Mouse (Mus musculus) liver, adult 2 months (tissue): ENCODE data around the gene Gdf11. TPM values are rescaled to one million over a fixed set of nuclear protein-coding genes. Genes with fewer than 3 reads are reported as not detected.

Experiments
- DNase-seq: peaks from one replicate; pipeline ENCODE4 v3.0.0-alpha.2; 2011; ENCODE audit warnings: low read depth, low spot score; ENCODE audit errors: extremely low read depth
- H3K27ac ChIP-seq: fragments of 200-500 bp; replicated peaks from 2 replicates; pipeline ENCODE4 v1.5.1; 2012; ENCODE audit warnings: low read depth, mild to moderate bottlenecking, control low read depth, inconsistent platforms, low read length; ENCODE audit not compliant: insufficient read depth
- H3K27me3 ChIP-seq: fragments of 200-500 bp; 2 replicates; pipeline ENCODE4 v1.6.1; 2012; ENCODE audit warnings: mild to moderate bottlenecking, moderate library complexity, low read length, inconsistent platforms; ENCODE audit not compliant: control insufficient read depth, insufficient read depth
- H3K36me3 ChIP-seq: fragments of 200-500 bp; 2 replicates; pipeline ENCODE4 v1.6.1; 2012; ENCODE audit warnings: low read length, inconsistent platforms; ENCODE audit not compliant: control insufficient read depth, insufficient read depth
- H3K4me1 ChIP-seq: fragments of 200-500 bp; 2 replicates; pipeline ENCODE4 v1.6.1; 2011; ENCODE audit warnings: low read length; ENCODE audit not compliant: control insufficient read depth, insufficient read depth
- H3K4me3 ChIP-seq: fragments of 200-500 bp; 2 replicates; pipeline ENCODE4 v1.5.1; 2011; ENCODE audit warnings: low read depth, mild to moderate bottlenecking, control low read depth, low read length, moderate library complexity; ENCODE audit not compliant: insufficient read depth
- H3K79me2 ChIP-seq: fragments of 200-500 bp; 2 replicates; pipeline ENCODE4 v1.6.1; 2012; ENCODE audit warnings: inconsistent platforms, mild to moderate bottlenecking, low read length, moderate library complexity; ENCODE audit not compliant: control insufficient read depth, insufficient read depth
- H3K9ac ChIP-seq: fragments of 200-500 bp; 2 replicates; pipeline ENCODE4 v1.6.1; 2012; ENCODE audit warnings: low read depth, mild to moderate bottlenecking, control low read depth, inconsistent platforms, low read length
- CTCF ChIP-seq: fragments of 200-500 bp; IDR thresholded peaks from 2 replicates; pipeline ENCODE4 v1.5.1; 2011; ENCODE audit warnings: low read depth, low read length, control low read depth
- POLR2A ChIP-seq: fragments of 200-500 bp; IDR thresholded peaks from 2 replicates; pipeline ENCODE4 v1.6.1; 2011; ENCODE audit warnings: low read length, control low read depth; ENCODE audit not compliant: insufficient read depth; ENCODE audit errors: extremely low read depth
- WGBS: fragments of 180-500 bp; shearing (Covaris S2); methylation state at CpG from one replicate; pipeline ENCODE4 v1.1.7; 2018; 5-methylcytosine and 5-hydroxymethylcytosine counted together
- polyA plus RNA-seq: library from polyadenylated mRNA; depleted of rRNA; stranded (reverse); fragments of >200 nt; gene quantifications from 2 replicates; pipeline ENCODE4 v1.2.3, GENCODE M21; 2012
- total RNA-seq: library from RNA; depleted of rRNA; stranded (reverse); fragments of >200 nt; gene quantifications from 2 replicates; pipeline ENCODE4 v1.2.3, GENCODE M21; 2014

Gene Gdf11
- total and polyA plus RNA-seq, 2 experiments = 0.05 to 0.09 TPM

GRCm38 (mm10) chr10:128904812-128905211 is 13.3 kb upstream of the Gdf11 start:
- no peaks in the 10 kb centered on the region; the same call in 1 of the 2 replicates for H3K4me1 ChIP-seq
- no peak for TF ChIP-seq POLR2A
- no peak for TF ChIP-seq CTCF
- 93% methylated on average over 5 of the region's 5 CpGs for WGBS

GRCm38 (mm10) chr10:128902409-128902988 is 11.0 kb upstream of the Gdf11 start:
- DNase-seq = no peak
- TF ChIP-seq POLR2A = no peak
- no peak for TF ChIP-seq CTCF
- Histone ChIP-seq H3K27ac (no peak overlapping the region), H3K27me3 (no peaks in the 10 kb centered on the region), H3K9ac (no peak overlapping the region), H3K36me3 (no peaks in the 10 kb centered on the region), H3K79me2 (no peaks in the 10 kb centered on the region), H3K4me1 (no peaks in the 10 kb centered on the region), H3K4me3 (no peak overlapping the region)
- WGBS = 83% methylated on average over 3 of the region's 3 CpGs

More at GRCm38 (mm10) chr10:128904812-128905211, 13.3 kb upstream of the Gdf11 start:
- Histone ChIP-seq H3K79me2 (no peaks in the 10 kb centered on the region), H3K27ac (no peak overlapping the region), H3K9ac (no peak overlapping the region), H3K4me3 (no peak overlapping the region), H3K27me3 (no peaks in the 10 kb centered on the region), H3K36me3 (no peaks in the 10 kb centered on the region)
- DNase-seq = no peak

GRCm38 (mm10) chr10:128901409-128901808 is 9.9 kb upstream of the Gdf11 start:
- H3K9ac ChIP-seq = no peak overlapping the region
- DNase-seq = no peak
- 88% methylated on average over 1 of the region's 1 CpGs for WGBS
- H3K4me1 ChIP-seq = no peaks in the 10 kb centered on the region
- H3K27me3 ChIP-seq = no peaks in the 10 kb centered on the region
- no peaks in the 10 kb centered on the region for H3K36me3 ChIP-seq
- TF ChIP-seq CTCF = no peak
- TF ChIP-seq POLR2A = no peak
- no peak overlapping the region for H3K27ac ChIP-seq
- no peaks in the 10 kb centered on the region for H3K79me2 ChIP-seq
- no peak overlapping the region for H3K4me3 ChIP-seq

GRCm38 (mm10) chr10:128900698-128901097 is 9.2 kb upstream of the Gdf11 start, which contains the start of gene Cd63:
TSS of gene Cd63 (plus strand) at chr10:128900989.
- WGBS = 86% methylated on average over 3 of the region's 3 CpGs
- TF ChIP-seq POLR2A = no peak
- no peak for TF ChIP-seq CTCF
- Histone ChIP-seq H3K79me2 (no peaks in the 10 kb centered on the region), H3K27me3 (0 out of 2 replicates have a peak, but pooled peaks cover 4% of the 10 kb centered on the region), H3K4me1 (no peaks in the 10 kb centered on the region), H3K4me3 (no peak within 1 kb of the TSS), H3K36me3 (no peaks in the 10 kb centered on the region), H3K27ac (no peak within 1 kb of the TSS), H3K9ac (no peak within 1 kb of the TSS)
- DNase-seq = no peak

DNA sequence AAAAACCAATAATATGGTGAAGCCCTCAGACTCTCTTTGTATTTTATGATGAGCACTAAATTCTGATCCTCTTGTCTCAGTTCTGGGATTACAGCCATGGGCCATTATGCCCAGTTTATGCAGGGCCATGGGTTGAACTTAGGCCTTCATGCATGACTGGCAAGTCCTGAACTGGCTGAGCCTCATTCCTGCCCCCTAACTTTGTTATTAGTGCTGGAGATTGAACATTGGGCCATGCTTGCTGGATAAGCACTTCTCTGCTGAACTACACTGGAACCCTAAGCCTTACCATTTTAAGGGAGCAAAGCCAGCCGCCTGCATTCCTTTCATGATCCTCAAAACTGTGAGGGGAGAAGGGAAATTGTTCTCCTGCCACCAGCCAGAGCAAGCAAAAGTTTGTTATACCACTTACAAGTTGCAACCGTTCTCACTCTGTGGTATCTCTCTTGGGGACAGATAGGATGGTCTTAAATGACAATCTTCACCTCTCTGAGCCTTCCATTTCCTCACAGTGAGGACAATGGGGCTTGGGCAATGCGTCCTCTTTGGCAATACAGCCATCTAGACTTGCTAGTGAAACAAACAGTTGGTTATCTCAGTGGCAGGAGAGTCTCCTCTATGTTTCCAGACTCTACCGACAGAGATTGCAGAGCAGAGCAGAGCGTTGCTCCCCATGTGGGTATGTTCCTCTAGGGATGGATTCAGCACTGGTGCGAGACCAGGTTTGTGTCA is 8.4 kb upstream of the Gdf11 start:
- no peak for DNase-seq
- 76% methylated on average over 6 of the region's 6 CpGs for WGBS
- TF ChIP-seq CTCF (no peak), POLR2A (no peak)
- Histone ChIP-seq H3K4me3 (no peak overlapping the region), H3K4me1 (peaks cover 3% of the 10 kb centered on the region; the same call in 1 of the 2 replicates), H3K27me3 (0 out of 2 replicates have a peak, but pooled peaks cover 4% of the 10 kb centered on the region), H3K27ac (no peak overlapping the region), H3K79me2 (no peaks in the 10 kb centered on the region), H3K9ac (no peak overlapping the region), H3K36me3 (no peaks in the 10 kb centered on the region)

DNA sequence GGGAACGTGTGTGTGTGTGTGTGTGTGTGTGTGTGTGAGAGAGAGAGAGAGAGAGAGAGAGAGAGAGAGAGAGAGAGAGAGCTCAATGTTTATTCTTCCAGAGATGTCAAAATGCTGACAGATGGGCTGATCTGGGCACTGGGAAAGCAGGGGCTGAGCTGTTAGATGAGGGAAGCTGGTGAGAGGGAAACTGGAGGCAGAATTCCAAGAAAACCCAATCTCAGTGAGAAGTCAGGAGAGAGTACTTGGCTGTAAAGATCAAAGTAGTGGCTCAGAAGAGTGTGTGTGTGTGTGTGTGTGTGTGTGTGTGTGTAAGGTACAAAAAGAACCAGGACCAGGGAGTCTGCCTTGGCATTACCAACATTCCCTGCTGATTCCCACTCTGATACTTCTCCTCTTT is 6.0 kb upstream of the Gdf11 start:
- TF ChIP-seq CTCF (no peak), POLR2A (no peak)
- H3K79me2 ChIP-seq = no peaks in the 10 kb centered on the region
- whole genome bisulfite sequencing = 13% methylated on average over 1 of the region's 1 CpGs

More for the DNA sequence above, 6.0 kb upstream of the Gdf11 start:
- Histone ChIP-seq H3K4me3 (no peak overlapping the region), H3K27ac (no peak overlapping the region), H3K9ac (no peak overlapping the region), H3K4me1 (peaks cover 3% of the 10 kb centered on the region; the same call in 1 of the 2 replicates), H3K27me3 (peaks cover 4% of the 10 kb centered on the region; the same call in 1 of the 2 replicates), H3K36me3 (no peaks in the 10 kb centered on the region)
- no peak for DNase-seq
